8 mouse cellular contexts compared by ENCODE assay signal in genomic region chr6:124570026-124570425, GRCm38 (mm10). TPM values are rescaled to one million over a fixed set of nuclear protein-coding genes. Genes with fewer than 3 reads are reported as not detected.
DNase-seq lines count a peak whose midpoint lies in the region; ATAC-seq and TF ChIP-seq lines count a peak whose summit lies in the region.

Gene C1rb (plus strand): TSS chr6:124570294.

- H3K4me3 ChIP-seq in E14TG2a.4 (replicated peaks; ENCODE audit: low read length), result peak within 1 kb of the TSS; percentile 39
- H3K4me3 ChIP-seq in liver, postnatal 0 days (ENCODE audit: low read depth, low read length), result no peak within 1 kb of the TSS

- H3K27ac ChIP-seq in liver, postnatal 0 days (ENCODE audit: low read depth), result no peak within 1 kb of the TSS

- TF ChIP-seq CTCF in E14TG2a.4 (conservative IDR thresholded peaks at IDR 0.05; ENCODE audit: low read length), result peak; percentile 97
- TF ChIP-seq CTCF in liver, postnatal 0 days (IDR thresholded peaks at IDR 0.05; ENCODE audit: low read depth), result peak; percentile 92

- no peaks in the 10 kb centered on the region for H3K9me3 ChIP-seq in E14TG2a.4 (ENCODE audit: low read length)
- no peaks in the 10 kb centered on the region for H3K9me3 ChIP-seq in liver, postnatal 0 days (ENCODE audit: low read length)

- H3K4me1 ChIP-seq in E14TG2a.4 (replicated peaks; ENCODE audit: low read depth, low read length), result peaks cover 6% of the 10 kb centered on the region
- no peaks in the 10 kb centered on the region for H3K4me1 ChIP-seq in liver, postnatal 0 days (ENCODE audit: insufficient read depth)

- DNase-seq in adrenal gland, adult 2 months, result peak; percentile 71
- DNase-seq in embryo, embryonic 11.5 days (ENCODE audit: low read depth, low spot score), result peak; percentile 72
- peak; percentile 20 to 53 for DNase-seq in heart, adult 9 months (ENCODE audit: low spot score in 2 of 2)
- DNase-seq in kidney, postnatal 25 days, result peak; percentile 58 to 75
- DNase-seq in liver, postnatal 0 days, result peak; percentile 67
- peak; percentile 80 for DNase-seq in retina, embryonic 14.5 days (ENCODE audit: low spot score)
- DNase-seq in urinary bladder, postnatal 36 days (ENCODE audit: low spot score in 2 of 2), result peak; percentile 43 to 54

- H3K9ac ChIP-seq in liver, postnatal 0 days (replicated peaks), result no peak within 1 kb of the TSS

- H3K36me3 ChIP-seq in E14TG2a.4 (ENCODE audit: insufficient read depth, low read length), result no peaks in the 10 kb centered on the region
- no peaks in the 10 kb centered on the region for H3K36me3 ChIP-seq in liver, postnatal 0 days (replicated peaks; ENCODE audit: insufficient read depth, low read length)

- no peak within 1 kb of the TSS for H3K4me2 ChIP-seq in liver, postnatal 0 days (ENCODE audit: low read depth, low read length)

- ATAC-seq in liver, postnatal 0 days, result no peak

- no peak for TF ChIP-seq EP300 in liver, postnatal 0 days (IDR thresholded peaks at IDR 0.05; ENCODE audit: low read depth)

- 4% methylated on average over 8 of the region's 8 CpGs for WGBS in liver, postnatal 0 days (ENCODE audit: insufficient replicate concordance)

- no peaks in the 10 kb centered on the region for H3K27me3 ChIP-seq in E14TG2a.4 (ENCODE audit: insufficient read depth, low read length)
- no peaks in the 10 kb centered on the region for H3K27me3 ChIP-seq in liver, postnatal 0 days (ENCODE audit: insufficient read depth, low read length)

RNA-seq across cellular contexts. Expression of gene C1rb, which starts in this region (rescaled TPM):
- 1 to 10 TPM; 7.9 to 8.9 TPM for total RNA-seq in adrenal gland, adult 2 months (2021)
- 0.29 and 0.86 TPM in 2 replicates for polyA plus RNA-seq in adrenal gland, adult 2 months (2012; rRNA removed)
- not detected in 2 replicates for polyA plus RNA-seq in liver, postnatal 0 days (2015; fragmentation: Nextera tagmentation; extraction: Ambion mirVana)

Comparison
In these comparisons a context has a peak if more than half of its experiments do, and no peak if none do; other contexts are left out.
1. Peak in DNase-seq in liver, postnatal 0 days; RNA of the gene not detected or under 1 TPM.